Mouse (Mus musculus): ENCODE data around the gene Gm20479. TPM values are rescaled to one million over a fixed set of nuclear protein-coding genes. Genes with fewer than 3 reads are reported as not detected.

Gm20479 gene
- polyA plus RNA-seq (2017; shearing (Covaris generic)) = 1.2 TPM

GRCm38 (mm10) chr7:27356861-27357594, at the start of gene Gm20479:
Gene Gm20479 (minus strand): TSS chr7:27357419.

GRCm38 (mm10) chr7:27355745-27356240, 1.4 kb downstream of the Gm20479 start, which contains the start of gene Shkbp1:
Gene Shkbp1 (minus strand): TSS chr7:27356019.

GRCm38 (mm10) chr7:27337175-27337853, 19.9 kb downstream of the Gm20479 start, which contains the start of gene Ltbp4:
Gene Ltbp4 (minus strand): TSS chr7:27337692.

Other genes with a start within 250 kb of the Gm20479 start
- not detected for gene Cyp2f2, start 237.5 kb downstream of the Gm20479 start, polyA plus RNA-seq (2017; shearing (Covaris generic))
- gene Cyp2t4, start 203.7 kb downstream of the Gm20479 start, polyA plus RNA-seq (2017; shearing (Covaris generic)) = not detected
- gene Egln2, start 190.6 kb downstream of the Gm20479 start, polyA plus RNA-seq (2017; shearing (Covaris generic)) = 82.5 TPM
- 171 TPM for gene Rab4b, start 178.5 kb downstream of the Gm20479 start, polyA plus RNA-seq (2017; shearing (Covaris generic))
- gene Gm21983, start 176.3 kb downstream of the Gm20479 start, polyA plus RNA-seq (2017; shearing (Covaris generic)) = 0.52 TPM
- not detected for gene Mia, start 176.3 kb downstream of the Gm20479 start, polyA plus RNA-seq (2017; shearing (Covaris generic))
- 1.8 TPM for gene BC024978, start 161.6 kb downstream of the Gm20479 start, polyA plus RNA-seq (2017; shearing (Covaris generic))
- 118 TPM for gene Snrpa, start 161.1 kb downstream of the Gm20479 start, polyA plus RNA-seq (2017; shearing (Covaris generic))
- gene Itpkc, start 128.8 kb downstream of the Gm20479 start, polyA plus RNA-seq (2017; shearing (Covaris generic)) = 3.1 TPM
- 29.0 TPM for gene Coq8b, start 124.4 kb downstream of the Gm20479 start, polyA plus RNA-seq (2017; shearing (Covaris generic))
- gene Numbl, start 99.0 kb downstream of the Gm20479 start, polyA plus RNA-seq (2017; shearing (Covaris generic)) = 0.29 TPM
- 0.55 TPM for gene Ltbp4, start 19.7 kb downstream of the Gm20479 start, polyA plus RNA-seq (2017; shearing (Covaris generic))
- gene Shkbp1, start 1.4 kb downstream of the Gm20479 start, polyA plus RNA-seq (2017; shearing (Covaris generic)) = 101 TPM
- gene Sptbn4, start 90.3 kb upstream of the Gm20479 start, polyA plus RNA-seq (2017; shearing (Covaris generic)) = 0.33 TPM
- 16.2 TPM for gene Blvrb, start 90.6 kb upstream of the Gm20479 start, polyA plus RNA-seq (2017; shearing (Covaris generic))
- gene Sertad3, start 116.3 kb upstream of the Gm20479 start, polyA plus RNA-seq (2017; shearing (Covaris generic)) = 61.8 TPM
- 95.7 TPM for gene Sertad1, start 129.5 kb upstream of the Gm20479 start, polyA plus RNA-seq (2017; shearing (Covaris generic))
- 0.61 TPM for gene Prx, start 141.9 kb upstream of the Gm20479 start, polyA plus RNA-seq (2017; shearing (Covaris generic))
- 0.12 TPM for gene Hipk4, start 165.8 kb upstream of the Gm20479 start, polyA plus RNA-seq (2017; shearing (Covaris generic))
- gene Pld3, start 195.8 kb upstream of the Gm20479 start, polyA plus RNA-seq (2017; shearing (Covaris generic)) = 194 TPM
- 32.6 TPM for gene 2310022A10Rik, start 195.8 kb upstream of the Gm20479 start, polyA plus RNA-seq (2017; shearing (Covaris generic))
- gene Akt2, start 234.1 kb upstream of the Gm20479 start, polyA plus RNA-seq (2017; shearing (Covaris generic)) = 96.3 TPM